Mouse (Mus musculus) right cerebral cortex, postnatal 25 days (tissue): ENCODE data around the gene Taar3.

Experiments
- DNase-seq: peaks from one replicate; pipeline ENCODE4 v3.0.0; 2022

The Taar3 gene

GRCm38 (mm10) chr10:23949508-23950005 is at the start of gene Taar3:
Taar3 (plus strand) TSS chr10:23949558.
- no peak for DNase-seq

DNA sequence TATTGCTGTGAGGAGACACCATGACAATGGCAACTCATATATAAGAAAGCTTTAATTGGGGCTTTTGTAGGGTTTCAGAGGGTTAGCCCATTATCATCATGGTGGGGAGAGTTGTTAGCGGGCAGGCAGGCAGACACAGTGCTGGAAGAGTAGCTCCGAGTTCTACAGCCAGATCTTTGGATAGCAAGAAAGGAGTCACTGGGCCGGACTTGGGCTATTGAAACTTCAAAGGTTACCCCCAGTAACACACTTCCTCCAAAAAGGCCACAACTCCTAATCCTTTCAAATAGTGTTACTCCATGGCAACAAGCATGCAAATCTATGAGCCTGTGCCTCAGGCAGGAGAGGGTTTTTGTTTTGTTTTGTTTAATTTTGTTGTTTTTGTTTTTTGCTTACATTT is 48.2 kb upstream of the Taar3 start:
- DNase-seq: no peak

DNA sequence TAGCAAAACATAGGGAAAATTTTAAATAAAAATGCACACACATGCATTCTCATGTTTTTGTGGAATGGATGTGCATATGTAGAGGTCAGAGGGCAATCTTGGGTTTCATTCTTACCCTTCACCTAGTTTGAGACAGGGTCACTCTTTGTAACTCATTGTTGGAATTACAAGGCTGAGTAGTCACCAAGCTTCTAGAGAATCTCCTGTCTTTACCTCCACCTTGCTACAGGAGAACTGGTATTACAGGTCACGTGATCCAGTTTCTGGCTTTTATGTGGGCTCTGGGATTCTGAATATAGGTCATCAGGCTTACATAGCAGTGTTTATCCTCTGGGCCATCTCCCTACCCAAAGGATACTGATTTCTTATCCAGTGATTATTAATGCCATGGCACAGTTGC is 43.7 kb upstream of the Taar3 start:
- DNase-seq: no peak

- no peak for DNase-seq
Observed at GRCm38 (mm10) chr10:23920056-23920455, 29.3 kb upstream of the Taar3 start, which contains the start of gene Taar1. Taar1 (plus strand) TSS chr10:23920356.

- DNase-seq: no peak
Observed at GRCm38 (mm10) chr10:23922468-23922867, 26.9 kb upstream of the Taar3 start.

GRCm38 (mm10) chr10:23923941-23924340 is 25.4 kb upstream of the Taar3 start:
- no peak for DNase-seq

DNA sequence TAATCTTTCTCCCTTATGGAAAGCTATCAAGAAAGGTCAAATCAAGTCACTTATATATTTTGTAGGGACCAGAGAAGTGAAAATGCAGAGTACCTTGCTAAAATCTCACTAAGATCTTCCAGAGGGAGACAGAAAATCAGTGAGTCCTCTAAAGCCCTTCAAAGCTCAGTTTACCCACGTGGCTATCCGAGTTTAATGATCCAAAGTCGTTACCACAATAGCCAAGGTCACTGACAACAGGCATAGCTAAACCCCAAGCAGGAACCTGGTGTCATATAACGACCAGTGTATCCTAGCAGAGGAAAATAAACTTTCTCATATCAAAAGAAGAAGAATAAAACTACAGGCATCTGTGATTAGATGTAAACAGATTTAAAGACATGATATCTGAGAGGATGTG is 11.7 kb upstream of the Taar3 start:
- DNase-seq: no peak

DNA sequence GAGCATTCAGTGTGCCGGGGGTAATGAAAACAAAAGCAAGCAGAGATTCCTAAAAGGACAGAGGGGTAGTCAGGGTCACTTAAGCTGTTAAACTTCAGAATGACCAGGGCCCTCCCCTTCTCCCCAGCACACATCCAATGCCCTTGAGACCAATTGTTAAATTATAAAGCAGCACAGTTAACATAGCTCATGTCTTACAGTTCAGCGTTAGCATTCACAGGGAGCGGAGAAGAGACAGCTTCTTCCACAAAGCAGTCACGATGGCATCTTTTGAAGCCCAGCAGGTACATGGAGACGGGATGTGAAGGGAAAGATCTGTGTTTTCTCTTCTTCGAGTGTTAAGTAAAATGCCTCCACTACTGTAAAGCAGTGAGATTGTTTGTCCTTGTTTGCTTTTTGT is 11.0 kb upstream of the Taar3 start, which contains the start of gene Taar2:
Gene Taar2 (plus strand): TSS at position 261 of the 400 bp plus-strand sequence.
- no peak for DNase-seq

GRCm38 (mm10) chr10:23942465-23942864 is 6.9 kb upstream of the Taar3 start:
- no peak for DNase-seq

- no peak for DNase-seq
Observed at GRCm38 (mm10) chr10:23948026-23948425, 1.3 kb upstream of the Taar3 start.

- DNase-seq: no peak
Observed at GRCm38 (mm10) chr10:23951714-23952113, 2.4 kb downstream of the Taar3 start.

DNA sequence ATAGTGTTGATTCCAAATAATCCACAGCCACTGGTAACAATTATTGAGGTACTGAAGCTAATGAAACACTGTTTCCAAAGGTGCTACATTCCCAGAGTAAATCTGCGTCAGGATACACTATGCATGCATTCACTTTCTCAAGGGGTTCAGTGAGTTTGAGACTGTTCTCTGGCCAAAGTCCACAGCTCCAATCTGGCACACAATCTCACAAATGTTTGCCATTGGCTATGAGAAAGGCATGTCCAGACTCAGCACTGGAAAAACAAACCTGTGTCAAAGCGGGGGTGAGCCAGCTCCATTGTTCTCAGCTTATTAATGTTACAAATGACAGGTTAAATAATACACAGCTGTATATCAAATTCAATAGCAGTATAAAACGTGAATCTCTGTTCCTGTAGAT is 9.7 kb downstream of the Taar3 start:
- DNase-seq: no peak

DNA sequence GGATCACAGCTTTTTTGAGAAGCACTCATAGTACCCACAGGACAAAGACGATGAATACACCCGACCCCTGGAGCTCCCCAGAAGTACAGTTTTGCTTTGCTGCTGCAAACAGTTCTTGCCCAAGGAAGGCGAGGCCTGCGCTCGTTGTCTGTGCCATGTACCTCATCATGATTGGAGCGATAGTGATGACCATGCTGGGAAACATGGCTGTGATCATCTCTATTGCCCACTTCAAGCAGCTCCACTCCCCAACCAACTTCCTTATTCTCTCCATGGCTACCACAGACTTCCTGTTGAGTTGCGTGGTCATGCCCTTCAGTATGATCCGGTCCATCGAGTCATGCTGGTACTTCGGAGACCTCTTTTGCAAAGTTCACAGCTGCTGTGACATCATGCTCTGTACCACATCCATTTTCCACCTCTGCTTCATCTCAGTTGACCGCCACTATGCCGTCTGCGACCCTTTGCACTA is 11.1 kb downstream of the Taar3 start, which contains the start of gene Taar4:
Gene Taar4 (plus strand): TSS at position 51 of the 472 bp plus-strand sequence.
- no peak for DNase-seq

DNA sequence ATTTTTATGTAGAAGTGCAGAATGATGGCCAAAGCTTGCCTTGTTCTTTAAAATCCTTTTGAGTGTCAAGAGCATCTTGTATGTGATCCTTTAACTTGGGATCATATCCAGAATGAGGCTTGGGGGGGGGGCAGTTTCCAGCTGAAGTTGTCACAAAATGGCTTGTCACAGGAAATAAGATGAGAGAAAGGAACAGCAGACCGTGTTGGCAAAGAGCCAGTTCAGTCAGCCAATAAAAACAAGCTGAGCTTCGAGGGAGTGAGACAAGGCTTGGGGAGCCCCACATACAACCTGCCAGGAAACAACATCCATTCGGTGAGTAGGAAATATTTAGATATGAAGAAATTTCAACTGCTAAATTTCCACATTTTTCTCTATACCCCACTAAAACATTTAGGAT is 14.1 kb downstream of the Taar3 start:
- DNase-seq: no peak

DNA sequence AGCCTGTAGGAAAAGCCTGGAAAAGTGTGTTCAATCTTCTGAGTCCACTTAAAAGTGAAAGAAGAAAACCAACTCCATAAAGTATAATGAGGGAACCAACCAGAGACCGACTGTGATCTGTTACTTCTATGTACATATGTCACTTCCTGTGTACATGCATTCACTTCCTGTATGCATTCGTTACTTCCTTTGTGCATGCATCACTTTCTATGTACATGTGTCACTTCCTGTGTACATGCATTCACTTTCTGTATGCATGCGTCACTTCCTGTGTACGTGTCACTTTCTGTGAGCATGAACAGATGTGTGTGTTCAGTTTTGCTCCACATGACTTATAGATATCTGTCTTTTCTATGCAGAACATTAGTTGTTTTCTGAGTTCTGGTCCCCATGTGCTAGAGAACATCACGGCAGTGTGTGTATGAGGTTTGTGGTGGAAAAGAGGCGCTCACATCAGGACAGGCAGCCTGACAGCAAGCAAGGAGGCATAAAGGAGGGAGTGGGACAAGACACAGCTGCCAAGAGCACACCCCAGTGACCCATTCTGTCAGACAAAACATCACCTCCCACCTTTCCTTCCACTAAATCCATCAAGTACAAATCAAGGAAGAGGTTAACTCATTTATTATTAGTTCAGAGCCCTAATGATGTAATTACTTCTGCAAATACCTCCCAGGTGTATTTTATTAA is 15.7 kb downstream of the Taar3 start:
- DNase-seq: no peak

- no peak for DNase-seq
Observed at GRCm38 (mm10) chr10:23970656-23971165, 21.4 kb downstream of the Taar3 start, which contains the start of gene Taar5. Taar5 (plus strand) TSS chr10:23970706.

GRCm38 (mm10) chr10:23971256-23971655 is 21.9 kb downstream of the Taar3 start:
- DNase-seq: no peak

- no peak for DNase-seq
Observed at GRCm38 (mm10) chr10:23977958-23978357, 28.6 kb downstream of the Taar3 start.

DNA sequence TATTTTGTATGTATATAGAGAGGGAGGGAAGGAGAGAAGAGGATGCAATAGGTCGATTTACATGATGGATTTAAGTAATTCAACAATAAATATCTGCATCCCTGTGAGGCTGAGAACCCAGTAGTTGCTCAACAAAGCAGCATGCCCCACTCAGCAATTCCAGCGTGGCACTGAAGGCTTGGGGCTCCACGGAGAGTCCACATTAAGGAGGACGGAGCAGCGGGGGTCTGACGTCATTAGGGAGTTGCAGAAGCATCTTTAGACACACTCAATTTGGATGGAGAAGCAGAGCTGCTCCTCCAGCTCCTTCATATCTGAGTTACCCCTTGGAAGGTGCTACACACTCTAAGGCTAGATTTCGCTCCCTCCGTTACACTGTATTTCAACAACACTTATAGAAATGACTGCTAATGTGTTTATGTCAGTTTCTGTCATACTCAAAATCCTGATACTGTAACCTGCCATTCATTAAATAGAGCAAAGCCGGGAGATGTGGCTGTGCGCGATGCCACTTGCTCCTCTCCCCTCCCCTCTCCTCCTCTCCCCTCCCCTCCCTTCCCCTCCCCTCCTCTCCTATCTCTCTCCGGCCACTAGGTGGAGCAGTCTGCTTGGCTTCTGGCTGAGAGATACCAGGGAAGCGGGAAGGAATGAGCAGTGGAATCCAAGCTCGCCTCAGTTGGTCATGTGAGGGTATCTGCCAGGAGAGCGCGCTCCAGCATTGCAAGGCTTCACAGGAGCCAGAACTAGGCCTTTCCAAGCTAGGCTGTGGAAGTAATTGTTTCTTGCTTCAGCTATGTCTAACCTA is 29.7 kb downstream of the Taar3 start:
- DNase-seq: peak; percentile 67

DNA sequence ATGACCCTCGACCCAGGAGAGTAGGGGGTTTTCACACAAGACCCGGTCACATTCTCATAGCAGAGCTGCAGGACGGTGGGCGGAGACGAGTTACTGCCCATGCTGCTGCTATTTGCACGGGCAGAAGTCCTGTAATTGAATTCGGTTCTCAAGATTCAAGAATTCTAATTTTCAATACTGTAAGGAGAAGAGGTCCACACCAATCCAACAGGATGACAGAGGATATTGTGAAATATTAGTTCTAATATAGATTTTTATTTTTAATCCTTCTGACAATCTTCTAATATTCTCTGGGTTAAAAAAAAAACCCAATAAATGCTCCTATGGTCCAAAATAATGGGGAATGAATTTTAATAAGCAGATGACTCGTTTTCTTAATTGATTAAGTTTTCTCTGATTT is 36.2 kb downstream of the Taar3 start, which contains the start of gene Taar6:
Gene Taar6 (minus strand): TSS at position 101 of the 400 bp plus-strand sequence.
- DNase-seq: no peak

DNA sequence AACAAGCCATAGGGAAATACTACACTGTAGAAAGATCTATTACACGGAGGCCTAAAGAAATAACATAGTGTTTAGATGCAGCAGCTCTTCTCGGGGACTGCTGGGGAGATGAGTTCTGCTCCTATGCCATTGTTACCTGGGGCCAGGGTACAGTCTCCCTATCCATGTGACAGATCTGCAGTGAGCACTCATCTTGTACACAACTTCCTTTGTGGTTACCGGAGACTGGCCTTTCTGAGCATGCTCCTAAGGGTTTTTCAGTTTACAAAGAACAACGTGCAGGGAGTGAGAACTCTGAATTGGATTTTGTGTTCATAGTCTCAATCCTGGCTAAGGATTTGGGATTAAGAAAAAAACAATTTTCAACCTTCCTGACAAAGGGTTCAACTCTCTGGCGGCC is 37.1 kb downstream of the Taar3 start:
- DNase-seq: no peak

- DNase-seq: no peak
Observed at GRCm38 (mm10) chr10:23993381-23993780, 44.0 kb downstream of the Taar3 start, which contains the start of gene Taar7a. Taar7a (minus strand) TSS chr10:23993481.

DNA sequence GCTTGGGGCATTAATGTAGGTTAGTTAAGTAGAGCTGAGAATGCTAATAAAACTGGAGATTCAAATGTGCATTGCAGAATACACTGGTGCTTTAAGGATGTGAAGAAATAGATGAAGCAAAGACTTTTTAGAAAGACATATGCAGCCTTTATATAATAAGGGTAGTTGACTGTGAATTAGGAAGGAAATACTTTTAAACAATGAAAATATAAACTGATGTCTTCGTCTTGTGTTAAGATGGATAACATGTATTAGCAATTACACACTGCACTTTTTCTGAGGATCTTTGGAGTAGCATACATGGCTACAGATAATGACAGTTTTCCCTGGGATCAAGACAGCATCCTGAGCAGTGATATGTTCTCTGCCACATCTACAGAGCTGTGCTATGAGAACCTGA is 50.3 kb downstream of the Taar3 start, which contains the start of gene Taar7b:
Gene Taar7b (plus strand): TSS at position 301 of the 400 bp plus-strand sequence.
- no peak for DNase-seq
